Mouse (Mus musculus): ENCODE measurements at regions not wholly inside any gene's neighbourhood (a gene's known extent, or its start where the extent isn't known, plus 50 kb on each side); places are given as distances from the start of the nearest gene placed in this dataset.

DNA sequence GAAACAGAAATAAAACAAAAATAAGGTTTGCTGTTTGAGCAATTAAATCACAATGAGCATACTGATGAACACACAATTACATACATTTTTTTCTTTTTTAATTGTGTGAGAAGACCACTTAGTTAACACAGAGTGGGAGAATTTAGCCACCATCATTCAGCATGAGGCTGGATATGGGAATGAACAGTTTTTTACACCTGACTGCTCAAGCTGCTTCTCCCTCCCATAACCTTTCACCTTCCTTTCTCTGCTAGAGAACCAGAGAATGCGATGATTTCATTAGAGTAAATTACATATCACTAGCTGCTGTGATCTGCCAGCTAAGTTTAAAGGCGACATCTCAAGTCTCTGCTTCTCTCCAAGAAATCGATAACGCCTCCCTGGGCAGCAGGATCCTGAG, 894.8 kb upstream of the Jmjd1c start:
- WGBS, result 44% methylated on average over 4 of the region's 4 CpGs
- Histone ChIP-seq H3K27me3 (no peaks in the 10 kb centered on the region), H3K36me3 (no peaks in the 10 kb centered on the region), H3K27ac (no peak overlapping the region), H3K4me2 (no peak overlapping the region), H3K9me3 (no peaks in the 10 kb centered on the region), H3K4me3 (no peak overlapping the region), H3K4me1 (replicated peaks) (no peaks in the 10 kb centered on the region), H3K9ac (no peak overlapping the region)
- no peak for ATAC-seq (ENCODE audit: low FRiP score)

- H3K4me3 ChIP-seq, result no peak overlapping the region
- no peak overlapping the region for H3K4me2 ChIP-seq
- no peaks in the 10 kb centered on the region for H3K9me3 ChIP-seq
- no peak overlapping the region for H3K27ac ChIP-seq
- no peak for ATAC-seq (ENCODE audit: low FRiP score)
- 72% methylated on average over 2 of the region's 2 CpGs for WGBS
- H3K9ac ChIP-seq, result no peak overlapping the region
- H3K4me1 ChIP-seq (replicated peaks), result no peaks in the 10 kb centered on the region
- no peaks in the 10 kb centered on the region for H3K27me3 ChIP-seq
- H3K36me3 ChIP-seq, result no peaks in the 10 kb centered on the region
Measured at GRCm38 (mm10) chr10:66228123-66228522, 867.8 kb upstream of the Jmjd1c start.

DNA sequence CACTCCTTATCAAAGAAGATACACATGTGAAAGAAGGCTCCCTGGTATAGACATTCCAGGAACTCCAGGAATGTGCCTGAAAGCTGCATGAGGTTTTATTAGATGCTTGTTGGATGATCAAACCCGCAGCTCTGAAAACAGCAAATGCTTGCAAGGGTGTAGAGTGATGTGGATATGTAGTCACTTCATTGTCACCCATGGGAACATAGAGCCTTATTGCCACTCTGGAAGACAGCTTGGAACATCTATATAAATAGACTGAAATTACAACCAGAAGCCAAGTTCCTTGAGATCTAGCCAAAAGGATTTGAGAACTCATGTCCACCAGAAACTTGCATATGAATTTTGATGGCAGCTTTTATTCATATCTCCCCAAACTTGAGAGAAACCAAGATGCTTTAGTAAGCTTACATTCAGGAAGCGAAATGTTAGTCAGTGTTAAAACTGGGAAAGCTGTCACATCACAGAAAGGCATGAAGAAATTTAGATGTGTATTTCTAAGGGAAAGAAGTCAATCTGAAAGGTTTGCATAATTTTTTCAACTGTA, 861.5 kb upstream of the Jmjd1c start:
- Histone ChIP-seq H3K9me3 (no peaks in the 10 kb centered on the region), H3K4me1 (replicated peaks) (no peaks in the 10 kb centered on the region), H3K9ac (no peak overlapping the region), H3K36me3 (no peaks in the 10 kb centered on the region), H3K4me2 (no peak overlapping the region), H3K4me3 (no peak overlapping the region), H3K27ac (no peak overlapping the region), H3K27me3 (no peaks in the 10 kb centered on the region)
- WGBS, result 88% methylated on average over 2 of the region's 2 CpGs
- no peak for ATAC-seq (ENCODE audit: low FRiP score)

- no peaks in the 10 kb centered on the region for H3K36me3 ChIP-seq
- no peaks in the 10 kb centered on the region for H3K27me3 ChIP-seq
- H3K4me2 ChIP-seq, result no peak overlapping the region
- H3K9ac ChIP-seq, result no peak overlapping the region
- 36% methylated on average over 5 of the region's 5 CpGs for WGBS
- no peaks in the 10 kb centered on the region for H3K4me1 ChIP-seq (replicated peaks)
- H3K9me3 ChIP-seq, result no peaks in the 10 kb centered on the region
- peak; percentile 43; the same call in 1 of the 2 replicates for ATAC-seq (ENCODE audit: low FRiP score)
- H3K4me3 ChIP-seq, result no peak overlapping the region
- H3K27ac ChIP-seq, result no peak overlapping the region
Measured at GRCm38 (mm10) chr10:66256377-66256776, 839.5 kb upstream of the Jmjd1c start.

DNA sequence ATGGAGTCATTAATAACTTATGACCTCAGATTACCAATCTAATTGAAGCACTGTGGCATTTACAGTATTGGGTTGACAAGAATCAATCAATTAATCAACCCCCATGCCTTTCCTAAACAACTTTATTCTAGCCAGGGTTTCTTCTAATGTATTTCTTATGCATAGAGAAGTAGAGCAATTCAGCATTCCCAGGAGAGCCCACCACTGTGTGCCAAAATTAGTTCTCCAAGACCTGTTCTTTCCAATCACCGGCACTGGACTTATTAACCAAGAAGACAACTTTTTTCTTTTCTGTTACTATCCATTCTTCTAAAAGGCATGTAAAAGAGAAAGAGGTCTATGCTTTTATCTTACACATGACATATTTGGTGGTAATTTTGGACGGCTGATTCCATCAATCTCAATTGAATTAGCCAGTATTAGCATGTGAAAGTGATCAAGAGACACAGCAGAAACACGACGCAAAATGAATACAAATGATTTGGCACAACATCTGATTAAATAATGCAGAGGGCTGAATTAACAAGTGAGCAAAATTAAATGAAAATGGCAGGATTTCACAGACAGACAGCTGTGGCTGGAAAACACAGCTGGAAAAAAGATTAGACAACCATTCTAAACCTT, 825.2 kb upstream of the Jmjd1c start:
- ATAC-seq (ENCODE audit: low FRiP score), result 0 out of 2 replicates have a peak, but pooled peaks have one; percentile 52
- Histone ChIP-seq H3K9me3 (no peaks in the 10 kb centered on the region), H3K27ac (no peak overlapping the region), H3K36me3 (no peaks in the 10 kb centered on the region), H3K4me2 (no peak overlapping the region), H3K27me3 (no peaks in the 10 kb centered on the region), H3K4me1 (replicated peaks) (peaks cover 9% of the 10 kb centered on the region; the same call in 1 of the 2 replicates), H3K9ac (no peak overlapping the region), H3K4me3 (no peak overlapping the region)
- 31% methylated on average over 4 of the region's 4 CpGs for WGBS

- Histone ChIP-seq H3K27ac (no peak overlapping the region), H3K27me3 (no peaks in the 10 kb centered on the region), H3K4me3 (no peak overlapping the region), H3K4me2 (no peak overlapping the region), H3K9ac (no peak overlapping the region), H3K36me3 (no peaks in the 10 kb centered on the region), H3K9me3 (no peaks in the 10 kb centered on the region), H3K4me1 (replicated peaks) (peaks cover 5% of the 10 kb centered on the region; the same call in 1 of the 2 replicates)
- no peak for ATAC-seq (ENCODE audit: low FRiP score)
- WGBS, result 58% methylated on average over 4 of the region's 4 CpGs
Measured at GRCm38 (mm10) chr10:66295628-66296027, 800.3 kb upstream of the Jmjd1c start.

DNA sequence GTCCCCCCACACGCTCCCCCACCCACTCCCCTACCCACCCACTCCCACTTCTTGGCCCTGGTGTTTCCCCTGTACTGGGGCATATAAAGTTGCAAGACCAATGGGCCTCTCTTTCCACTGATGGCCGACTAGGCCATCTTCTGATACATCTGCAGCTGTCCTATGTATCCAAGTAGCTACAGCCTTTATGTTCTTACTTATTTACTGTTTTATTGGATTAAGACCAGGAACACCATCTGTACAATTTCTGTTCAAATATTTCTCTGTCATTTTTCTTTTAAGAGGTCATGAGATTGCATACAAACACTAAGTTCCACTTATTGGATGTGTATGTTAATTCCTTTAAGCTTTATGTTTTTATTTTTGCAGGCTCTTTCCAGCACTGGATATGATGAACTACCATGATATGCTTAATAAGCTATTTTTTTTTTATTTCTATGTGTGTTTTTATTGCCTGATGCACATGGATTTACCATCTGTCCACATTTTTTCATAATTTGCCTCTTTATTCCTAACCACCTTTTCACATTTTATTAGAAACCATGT, 792.6 kb upstream of the Jmjd1c start:
- no peak overlapping the region for H3K4me3 ChIP-seq
- H3K9ac ChIP-seq, result no peak overlapping the region
- WGBS, result 84% methylated on average over 2 of the region's 2 CpGs
- H3K4me2 ChIP-seq, result no peak overlapping the region
- H3K36me3 ChIP-seq, result no peaks in the 10 kb centered on the region
- no peak for ATAC-seq (ENCODE audit: low FRiP score)
- H3K9me3 ChIP-seq, result no peaks in the 10 kb centered on the region
- H3K4me1 ChIP-seq (replicated peaks), result no peaks in the 10 kb centered on the region
- H3K27me3 ChIP-seq, result no peaks in the 10 kb centered on the region
- H3K27ac ChIP-seq, result no peak overlapping the region

GRCm38 (mm10) chr10:66304901-66305300, 791.0 kb upstream of the Jmjd1c start:
- Histone ChIP-seq H3K36me3 (no peaks in the 10 kb centered on the region), H3K4me1 (replicated peaks) (no peaks in the 10 kb centered on the region), H3K9ac (no peak overlapping the region), H3K4me2 (no peak overlapping the region), H3K27ac (no peak overlapping the region), H3K27me3 (no peaks in the 10 kb centered on the region), H3K4me3 (no peak overlapping the region), H3K9me3 (no peaks in the 10 kb centered on the region)
- ATAC-seq (ENCODE audit: low FRiP score), result no peak

GRCm38 (mm10) chr10:66331166-66331565, 764.8 kb upstream of the Jmjd1c start:
- Histone ChIP-seq H3K9me3 (no peaks in the 10 kb centered on the region), H3K9ac (no peak overlapping the region), H3K27ac (no peak overlapping the region), H3K4me2 (no peak overlapping the region), H3K4me3 (no peak overlapping the region), H3K27me3 (no peaks in the 10 kb centered on the region), H3K4me1 (replicated peaks) (no peaks in the 10 kb centered on the region), H3K36me3 (no peaks in the 10 kb centered on the region)
- ATAC-seq (ENCODE audit: low FRiP score), result no peak
- WGBS, result 31% methylated on average over 3 of the region's 3 CpGs

- 72% methylated on average over 1 of the region's 1 CpGs for WGBS
Measured at GRCm38 (mm10) chr10:66337994-66338393, 757.9 kb upstream of the Jmjd1c start.

DNA sequence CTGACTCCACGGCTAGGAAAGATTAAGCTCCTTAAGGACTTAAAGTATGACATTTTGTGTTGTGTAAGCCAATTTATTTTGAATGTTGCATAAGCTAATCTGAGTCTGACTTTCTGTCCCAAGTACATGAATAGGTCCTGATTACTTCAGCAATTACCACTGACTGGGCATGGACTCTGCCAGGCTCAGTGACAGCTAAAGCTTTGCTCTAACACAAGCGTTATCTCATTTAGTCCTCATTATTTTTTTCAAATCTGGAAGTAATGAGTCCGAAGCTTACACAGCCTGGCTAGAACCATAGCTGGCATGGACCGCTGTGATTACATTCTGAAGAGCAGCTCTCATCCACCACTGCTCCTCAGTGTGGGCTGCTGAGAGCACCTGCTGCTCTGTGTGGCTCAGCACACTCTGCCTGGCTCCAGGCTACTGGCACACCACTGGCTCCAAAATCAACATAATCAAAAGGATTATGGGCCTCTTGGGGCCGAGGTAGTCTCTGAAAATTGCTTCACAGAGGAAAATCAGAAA, 753.0 kb upstream of the Jmjd1c start:
- 72% methylated on average over 5 of the region's 5 CpGs for WGBS
- Histone ChIP-seq H3K27me3 (no peaks in the 10 kb centered on the region), H3K36me3 (no peaks in the 10 kb centered on the region), H3K4me1 (replicated peaks) (no peaks in the 10 kb centered on the region), H3K9me3 (no peaks in the 10 kb centered on the region), H3K4me3 (no peak overlapping the region), H3K27ac (no peak overlapping the region), H3K9ac (no peak overlapping the region), H3K4me2 (no peak overlapping the region)
- no peak for ATAC-seq (ENCODE audit: low FRiP score)

More at GRCm38 (mm10) chr10:66337994-66338393, 757.9 kb upstream of the Jmjd1c start:
- no peaks in the 10 kb centered on the region for H3K27me3 ChIP-seq
- no peaks in the 10 kb centered on the region for H3K36me3 ChIP-seq
- no peaks in the 10 kb centered on the region for H3K9me3 ChIP-seq
- H3K4me1 ChIP-seq (replicated peaks), result no peaks in the 10 kb centered on the region
- H3K27ac ChIP-seq, result no peak overlapping the region
- H3K4me3 ChIP-seq, result no peak overlapping the region
- ATAC-seq (ENCODE audit: low FRiP score), result no peak
- no peak overlapping the region for H3K9ac ChIP-seq
- no peak overlapping the region for H3K4me2 ChIP-seq

- H3K9ac ChIP-seq, result no peak overlapping the region
- no peak overlapping the region for H3K4me2 ChIP-seq
- no peak overlapping the region for H3K4me3 ChIP-seq
- H3K27me3 ChIP-seq, result no peaks in the 10 kb centered on the region
- no peaks in the 10 kb centered on the region for H3K4me1 ChIP-seq (replicated peaks)
- H3K27ac ChIP-seq, result no peak overlapping the region
- H3K36me3 ChIP-seq, result no peaks in the 10 kb centered on the region
- ATAC-seq (ENCODE audit: low FRiP score), result no peak
- no peaks in the 10 kb centered on the region for H3K9me3 ChIP-seq
- 72% methylated on average over 3 of the region's 3 CpGs for WGBS
Measured at GRCm38 (mm10) chr10:66348398-66348797, 747.5 kb upstream of the Jmjd1c start.

GRCm38 (mm10) chr10:66351036-66351435, 744.9 kb upstream of the Jmjd1c start:
- H3K9ac ChIP-seq, result no peak overlapping the region
- H3K4me3 ChIP-seq, result no peak overlapping the region
- H3K36me3 ChIP-seq, result no peaks in the 10 kb centered on the region
- no peaks in the 10 kb centered on the region for H3K27me3 ChIP-seq
- no peak for ATAC-seq (ENCODE audit: low FRiP score)
- no peaks in the 10 kb centered on the region for H3K9me3 ChIP-seq
- no peaks in the 10 kb centered on the region for H3K4me1 ChIP-seq (replicated peaks)
- no peak overlapping the region for H3K27ac ChIP-seq
- 84% methylated on average over 1 of the region's 1 CpGs for WGBS
- H3K4me2 ChIP-seq, result no peak overlapping the region

Measured in hindbrain, embryonic 13.5 days (tissue).